Mouse (Mus musculus): ENCODE measurements around the gene Zkscan2. TPM values are rescaled to one million over a fixed set of nuclear protein-coding genes. Genes with fewer than 3 reads are reported as not detected.

Zkscan2 gene
- polyA plus RNA-seq, 1 experiment from 2014 or later, result 12.2 TPM

DNA sequence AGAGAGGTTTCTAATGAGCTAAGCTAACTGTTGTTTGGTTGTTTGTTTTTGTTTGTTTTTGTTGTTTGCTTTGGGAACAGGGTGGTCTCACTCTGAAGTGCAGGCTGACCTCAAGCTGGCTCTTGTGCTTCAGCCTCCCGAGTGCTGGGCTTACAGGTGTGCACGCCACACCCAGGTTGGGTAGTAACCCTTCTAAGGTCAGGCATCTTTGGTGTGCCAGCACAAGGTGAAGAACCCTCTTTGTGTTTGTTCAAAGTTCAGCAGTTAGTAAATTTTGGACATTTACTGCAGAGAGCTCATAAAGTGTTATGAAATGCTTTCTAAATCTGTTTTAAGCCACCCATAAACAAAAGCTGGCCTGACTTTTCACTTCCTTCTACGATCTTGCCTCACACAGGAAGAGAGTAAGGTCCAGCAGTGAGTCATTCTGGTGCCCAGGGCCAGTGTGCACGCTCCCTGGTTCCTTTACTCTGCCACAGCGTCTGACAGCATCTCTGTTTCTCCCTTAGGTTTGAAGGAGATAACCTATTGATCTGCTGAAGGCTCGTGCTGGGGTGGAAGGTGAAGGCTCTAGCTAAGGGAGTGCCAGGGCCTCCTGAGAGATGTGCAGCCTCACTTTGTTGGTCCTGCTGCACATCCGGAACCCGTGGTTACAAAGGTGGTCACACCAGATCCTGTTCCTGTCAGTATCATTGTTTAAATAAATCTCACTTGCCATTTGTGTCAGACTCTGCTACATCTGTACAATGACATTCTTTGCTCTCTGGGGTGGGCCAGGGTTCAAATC lies 70.4 kb downstream of the Zkscan2 start:
- H3K9ac ChIP-seq, result no peak overlapping the region
- H3K4me3 ChIP-seq, result no peak overlapping the region
- H3K36me3 ChIP-seq, result peaks cover 65% of the 10 kb centered on the region
- H3K4me2 ChIP-seq, result no peak overlapping the region
- WGBS, result 93% methylated on average over 8 of the region's 8 CpGs
- H3K9me3 ChIP-seq, result no peaks in the 10 kb centered on the region
- no peak for ATAC-seq (ENCODE audit: low FRiP score)
- no peak overlapping the region for H3K27ac ChIP-seq
- H3K4me1 ChIP-seq (replicated peaks), result no peaks in the 10 kb centered on the region
- H3K27me3 ChIP-seq, result no peaks in the 10 kb centered on the region

Other genes with a start within 250 kb of the Zkscan2 start
- 89.4 and 90.8 TPM in 2 replicates for gene Lcmt1, start 130.7 kb downstream of the Zkscan2 start, polyA plus RNA-seq (2015; fragmentation: Nextera tagmentation; extraction: Ambion mirVana)
- gene Arhgap17, start 130.5 kb downstream of the Zkscan2 start, polyA plus RNA-seq (2015; fragmentation: Nextera tagmentation; extraction: Ambion mirVana), result 13.0 and 13.3 TPM in 2 replicates
- gene Aqp8, start 38.2 kb downstream of the Zkscan2 start, polyA plus RNA-seq (2015; fragmentation: Nextera tagmentation; extraction: Ambion mirVana), result not detected in 2 replicates

Measured in hindbrain, embryonic 13.5 days (tissue).